Mouse (Mus musculus): ENCODE measurements around the gene Klhl6. TPM values are rescaled to one million over a fixed set of nuclear protein-coding genes. Genes with fewer than 3 reads are reported as not detected.

Gene Klhl6
- polyA plus RNA-seq, 1 experiment, result 56.9 TPM

DNA sequence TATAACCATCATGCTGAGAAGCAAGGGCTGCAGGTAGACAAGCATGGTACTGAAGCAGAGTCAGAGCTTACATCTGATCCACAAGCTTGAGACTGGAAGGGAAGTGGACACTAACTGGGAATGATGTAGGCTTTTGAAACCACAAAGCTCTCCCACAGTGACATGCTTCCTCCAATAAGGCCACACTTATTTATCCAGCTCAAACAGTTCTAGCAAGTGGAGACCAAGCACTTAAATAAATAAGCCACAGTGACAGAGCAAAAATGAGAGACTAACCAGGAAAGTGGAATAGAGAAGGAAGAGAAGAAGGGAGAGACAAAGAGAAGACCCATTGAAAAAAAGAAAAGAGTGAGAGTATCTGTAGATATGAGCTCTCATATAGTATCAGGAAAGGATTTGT, 62.0 kb downstream of the Klhl6 start:
- no peaks in the 10 kb centered on the region for H3K36me3 ChIP-seq (ENCODE audit: control insufficient read depth, insufficient read depth, low read length)
- H3K4me3 ChIP-seq (ENCODE audit: control insufficient read depth, insufficient read depth, low read length), result no peak overlapping the region
- H3K27me3 ChIP-seq (ENCODE audit: control insufficient read depth, insufficient read depth, low read length), result no peaks in the 10 kb centered on the region
- TF ChIP-seq CTCF (IDR thresholded peaks at IDR 0.05; ENCODE audit: borderline replicate concordance, control insufficient read depth, extremely low read depth, insufficient read depth, low read length, poor library complexity) (no peak), POLR2A (IDR thresholded peaks at IDR 0.05; ENCODE audit: control insufficient read depth, extremely low read depth, insufficient read depth, low read length, poor library complexity) (no peak)
- DNase-seq, result no peak
- H3K4me1 ChIP-seq (replicated peaks; ENCODE audit: control insufficient read depth, insufficient read depth, low read length), result 0 out of 2 replicates have a peak, but pooled peaks cover 2% of the 10 kb centered on the region
- no peak overlapping the region for H3K27ac ChIP-seq (ENCODE audit: control insufficient read depth, insufficient read depth, low read length)

DNA sequence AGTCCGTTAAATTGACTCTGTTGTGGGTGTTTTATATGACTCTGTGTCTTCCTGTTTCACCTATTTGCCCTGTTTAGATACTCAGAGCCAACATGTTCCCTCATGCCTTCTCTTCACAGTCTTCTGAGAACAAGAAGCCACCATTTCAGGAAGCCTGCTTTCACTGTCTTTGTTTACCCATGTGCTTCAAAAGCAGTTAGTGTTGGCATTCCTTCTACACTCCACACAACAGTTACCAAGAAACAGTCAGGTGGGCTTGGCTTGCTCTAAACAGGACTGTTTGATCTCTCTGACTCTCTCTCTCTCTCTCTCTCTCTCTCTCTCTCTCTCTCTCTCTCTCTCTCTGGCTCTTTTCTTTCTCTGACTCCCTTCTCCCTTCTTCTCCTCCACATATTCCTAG, 64.6 kb downstream of the Klhl6 start:
- DNase-seq, result no peak
- no peak overlapping the region for H3K27ac ChIP-seq (ENCODE audit: control insufficient read depth, insufficient read depth, low read length)
- TF ChIP-seq CTCF (IDR thresholded peaks at IDR 0.05; ENCODE audit: borderline replicate concordance, control insufficient read depth, extremely low read depth, insufficient read depth, low read length, poor library complexity) (no peak), POLR2A (IDR thresholded peaks at IDR 0.05; ENCODE audit: control insufficient read depth, extremely low read depth, insufficient read depth, low read length, poor library complexity) (no peak)
- no peaks in the 10 kb centered on the region for H3K36me3 ChIP-seq (ENCODE audit: control insufficient read depth, insufficient read depth, low read length)
- whole genome bisulfite sequencing, result 16% methylated on average over 1 of the region's 1 CpGs
- H3K4me1 ChIP-seq (replicated peaks; ENCODE audit: control insufficient read depth, insufficient read depth, low read length), result 0 out of 2 replicates have a peak, but pooled peaks cover 2% of the 10 kb centered on the region
- H3K4me3 ChIP-seq (ENCODE audit: control insufficient read depth, insufficient read depth, low read length), result no peak overlapping the region
- H3K27me3 ChIP-seq (ENCODE audit: control insufficient read depth, insufficient read depth, low read length), result no peaks in the 10 kb centered on the region

DNA sequence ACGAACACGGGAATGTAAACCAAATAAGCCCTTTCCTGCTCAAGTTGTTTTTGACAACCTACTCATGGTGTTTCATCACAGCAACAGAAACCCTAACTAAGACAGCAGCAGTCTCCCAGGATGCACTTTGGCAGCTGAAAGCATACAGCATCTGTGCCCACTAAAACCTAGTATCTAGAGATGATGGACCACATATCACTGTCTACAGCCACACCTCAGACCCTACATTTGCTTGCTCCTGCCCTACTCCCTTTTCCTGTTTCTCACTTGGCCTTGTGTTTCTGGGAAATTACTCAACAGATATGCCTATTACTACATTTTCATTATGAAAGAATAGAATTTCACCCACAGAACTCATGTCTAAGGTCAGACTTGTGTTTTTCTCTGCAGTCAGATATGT, 70.3 kb downstream of the Klhl6 start:
- no peaks in the 10 kb centered on the region for H3K36me3 ChIP-seq (ENCODE audit: control insufficient read depth, insufficient read depth, low read length)
- no peak overlapping the region for H3K27ac ChIP-seq (ENCODE audit: control insufficient read depth, insufficient read depth, low read length)
- TF ChIP-seq POLR2A (IDR thresholded peaks at IDR 0.05; ENCODE audit: control insufficient read depth, extremely low read depth, insufficient read depth, low read length, poor library complexity) (no peak), CTCF (IDR thresholded peaks at IDR 0.05; ENCODE audit: borderline replicate concordance, control insufficient read depth, extremely low read depth, insufficient read depth, low read length, poor library complexity) (no peak)
- no peaks in the 10 kb centered on the region for H3K27me3 ChIP-seq (ENCODE audit: control insufficient read depth, insufficient read depth, low read length)
- WGBS, result 85% methylated on average over 2 of the region's 2 CpGs
- DNase-seq, result no peak
- no peak overlapping the region for H3K4me3 ChIP-seq (ENCODE audit: control insufficient read depth, insufficient read depth, low read length)
- no peaks in the 10 kb centered on the region for H3K4me1 ChIP-seq (replicated peaks; ENCODE audit: control insufficient read depth, insufficient read depth, low read length)

DNA sequence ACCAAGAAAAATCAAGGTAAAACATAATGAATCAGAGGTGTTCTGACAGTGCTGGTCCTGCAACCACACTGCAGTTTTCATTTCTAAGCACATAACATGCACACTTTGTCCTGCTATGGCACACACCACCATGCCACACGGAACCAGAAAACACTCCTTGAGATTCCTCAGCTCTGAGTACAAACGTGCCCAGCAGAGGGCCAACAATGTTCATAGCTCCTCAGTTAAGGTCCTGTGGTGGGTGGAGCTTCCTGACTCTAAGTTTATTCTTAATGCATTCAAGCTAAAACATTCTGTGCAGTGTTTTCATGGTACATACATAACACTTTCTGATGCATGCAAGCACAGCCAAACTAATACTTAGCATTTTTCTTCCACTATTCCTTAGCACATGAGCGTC, 74.5 kb downstream of the Klhl6 start:
- TF ChIP-seq CTCF (IDR thresholded peaks at IDR 0.05; ENCODE audit: borderline replicate concordance, control insufficient read depth, extremely low read depth, insufficient read depth, low read length, poor library complexity) (no peak), POLR2A (IDR thresholded peaks at IDR 0.05; ENCODE audit: control insufficient read depth, extremely low read depth, insufficient read depth, low read length, poor library complexity) (no peak)
- no peak for DNase-seq
- Histone ChIP-seq H3K4me3 (ENCODE audit: control insufficient read depth, insufficient read depth, low read length) (no peak overlapping the region), H3K4me1 (replicated peaks; ENCODE audit: control insufficient read depth, insufficient read depth, low read length) (0 out of 2 replicates have a peak, but pooled peaks cover 2% of the 10 kb centered on the region), H3K27me3 (ENCODE audit: control insufficient read depth, insufficient read depth, low read length) (no peaks in the 10 kb centered on the region), H3K36me3 (ENCODE audit: control insufficient read depth, insufficient read depth, low read length) (no peaks in the 10 kb centered on the region), H3K27ac (ENCODE audit: control insufficient read depth, insufficient read depth, low read length) (no peak overlapping the region)
- WGBS, result 46% methylated on average over 3 of the region's 3 CpGs

DNA sequence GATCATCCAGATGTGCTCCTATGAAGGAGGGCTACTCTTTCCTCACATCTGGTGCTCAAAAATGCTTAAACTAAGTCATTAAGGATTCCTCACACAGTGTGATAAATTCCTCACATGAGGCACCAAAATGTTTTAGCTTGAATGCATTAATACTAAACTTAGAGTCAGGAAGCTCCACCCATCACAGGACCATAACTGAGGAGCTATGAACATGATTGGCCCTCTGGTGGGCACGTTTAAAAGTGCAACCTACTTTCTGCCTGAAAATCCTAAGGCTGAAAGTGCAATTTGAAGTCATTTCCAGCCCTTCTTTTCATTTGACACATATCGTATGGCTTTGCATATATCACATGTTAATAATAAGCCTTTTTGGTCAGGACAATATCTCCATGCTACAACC, 75.7 kb downstream of the Klhl6 start:
- DNase-seq, result peak; percentile 71
- TF ChIP-seq CTCF (IDR thresholded peaks at IDR 0.05; ENCODE audit: borderline replicate concordance, control insufficient read depth, extremely low read depth, insufficient read depth, low read length, poor library complexity), result no peak
- TF ChIP-seq POLR2A (IDR thresholded peaks at IDR 0.05; ENCODE audit: control insufficient read depth, extremely low read depth, insufficient read depth, low read length, poor library complexity), result no peak
- H3K27ac ChIP-seq (ENCODE audit: control insufficient read depth, insufficient read depth, low read length), result no peak overlapping the region
- no peak overlapping the region for H3K4me3 ChIP-seq (ENCODE audit: control insufficient read depth, insufficient read depth, low read length)
- H3K27me3 ChIP-seq (ENCODE audit: control insufficient read depth, insufficient read depth, low read length), result no peaks in the 10 kb centered on the region
- 0 out of 2 replicates have a peak, but pooled peaks cover 2% of the 10 kb centered on the region for H3K4me1 ChIP-seq (replicated peaks; ENCODE audit: control insufficient read depth, insufficient read depth, low read length)
- H3K36me3 ChIP-seq (ENCODE audit: control insufficient read depth, insufficient read depth, low read length), result no peaks in the 10 kb centered on the region
- WGBS, result 37% methylated on average over 2 of the region's 2 CpGs

DNA sequence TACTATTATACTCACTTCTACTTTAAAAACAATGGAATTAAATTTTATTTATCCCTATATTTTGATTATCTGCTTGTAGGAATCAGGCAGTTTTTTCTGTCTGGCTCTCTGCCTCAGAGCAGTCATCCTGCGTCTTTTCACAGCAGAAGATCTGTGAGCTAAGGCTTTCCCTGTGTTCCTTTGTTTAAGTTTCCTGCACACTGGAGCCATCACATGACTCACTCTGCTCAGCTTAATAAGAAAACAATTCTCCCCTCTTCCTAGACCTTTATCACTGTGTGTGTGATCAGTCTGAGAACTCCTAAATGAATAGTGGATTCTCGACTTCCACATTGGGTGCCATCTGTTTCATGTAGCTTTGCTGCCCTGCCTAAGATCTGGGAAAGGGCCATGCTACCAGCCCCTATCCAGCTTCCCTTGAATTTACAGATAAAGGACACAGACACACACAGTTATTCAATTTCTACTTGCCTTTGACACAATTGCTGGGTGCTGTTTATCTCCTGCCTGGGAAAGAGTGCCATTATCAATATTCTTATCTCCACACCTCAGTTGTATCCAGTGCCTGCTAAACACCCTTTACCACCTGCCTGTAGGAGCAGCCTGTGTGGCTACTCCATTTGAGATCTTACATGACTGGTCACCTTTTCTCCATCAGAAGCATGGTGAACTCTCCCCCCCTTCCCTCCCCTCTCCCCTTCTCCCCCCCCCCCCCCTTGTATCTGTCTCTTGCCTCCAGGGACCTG, 77.9 kb downstream of the Klhl6 start:
- WGBS, result 85% methylated on average over 2 of the region's 2 CpGs
- Histone ChIP-seq H3K4me3 (ENCODE audit: control insufficient read depth, insufficient read depth, low read length) (no peak overlapping the region), H3K27me3 (ENCODE audit: control insufficient read depth, insufficient read depth, low read length) (no peaks in the 10 kb centered on the region), H3K4me1 (replicated peaks; ENCODE audit: control insufficient read depth, insufficient read depth, low read length) (peaks cover 5% of the 10 kb centered on the region; the same call in 1 of the 2 replicates), H3K36me3 (ENCODE audit: control insufficient read depth, insufficient read depth, low read length) (no peaks in the 10 kb centered on the region), H3K27ac (ENCODE audit: control insufficient read depth, insufficient read depth, low read length) (no peak overlapping the region)
- TF ChIP-seq CTCF (IDR thresholded peaks at IDR 0.05; ENCODE audit: borderline replicate concordance, control insufficient read depth, extremely low read depth, insufficient read depth, low read length, poor library complexity) (no peak), POLR2A (IDR thresholded peaks at IDR 0.05; ENCODE audit: control insufficient read depth, extremely low read depth, insufficient read depth, low read length, poor library complexity) (no peak)
- no peak for DNase-seq

All from thymus, adult 2 months (tissue).